Mouse (Mus musculus) intestine, embryonic 16.5 days (tissue): Measurements from ENCODE around the gene Rabepk. TPM values are rescaled to one million over a fixed set of nuclear protein-coding genes. Genes with fewer than 3 reads are reported as not detected.
A peak's percentile ranks its signal among the peaks of the same experiment; 100 is the strongest.
"Not testable (repeated sequence)": the region's sequence is repeated elsewhere in the genome, so short reads cannot be mapped to it uniquely, and the experiment has no call there.

ENCODE experiments used
- ATAC-seq: fragments of 200-750 bp; cut with Nextera tagmentation; 2 replicates; pipeline ENCODE4 v1.8.0; 2017; ENCODE audit warnings: moderate TSS enrichment, moderate library complexity
- H3K27ac ChIP-seq: fragments of 300-500 bp; sonication (generic); 2 replicates; pipeline ENCODE4 v1.5.1; 2014; ENCODE audit warnings: mild to moderate bottlenecking, low read length
- H3K27me3 ChIP-seq: fragments of 300-500 bp; sonication (generic); replicated peaks from 2 replicates; pipeline ENCODE4 v1.6.1; 2014; ENCODE audit warnings: low read length, control low read depth, mixed read lengths; ENCODE audit not compliant: control insufficient read depth, insufficient read depth
- H3K36me3 ChIP-seq: fragments of 300-500 bp; sonication (generic); 2 replicates; pipeline ENCODE4 v1.6.1; 2014; ENCODE audit warnings: low read length, control low read depth; ENCODE audit not compliant: control insufficient read depth, insufficient read depth
- H3K4me1 ChIP-seq: fragments of 300-500 bp; sonication (generic); 2 replicates; pipeline ENCODE4 v1.6.1; 2014; ENCODE audit warnings: low read length, control low read depth, mixed read lengths; ENCODE audit not compliant: control insufficient read depth, insufficient read depth
- H3K4me2 ChIP-seq: fragments of 300-500 bp; sonication (generic); 2 replicates; pipeline ENCODE4 v1.6.1; 2014; ENCODE audit warnings: low read depth, low read length, control low read depth
- H3K4me3 ChIP-seq: fragments of 300-500 bp; sonication (generic); 2 replicates; pipeline ENCODE4 v1.5.1; 2014; ENCODE audit warnings: mild to moderate bottlenecking, low read length
- H3K9ac ChIP-seq: fragments of 300-500 bp; sonication (generic); 2 replicates; pipeline ENCODE4 v1.6.1; 2014; ENCODE audit warnings: low read depth, low read length
- H3K9me3 ChIP-seq: fragments of 300-500 bp; sonication (generic); 2 replicates; pipeline ENCODE4 v1.6.1; 2016; ENCODE audit warnings: low read length, control low read depth; ENCODE audit not compliant: control insufficient read depth
- WGBS: fragments of 180-500 bp; shearing (Covaris S2); extraction: QIAGEN DNeasy Blood & Tissue Kit; methylation state at CpG from one replicate; pipeline ENCODE4 v1.1.7; 2014; 5-methylcytosine and 5-hydroxymethylcytosine counted together
- polyA plus RNA-seq: library from polyadenylated mRNA; unstranded; fragments of >200 nt; fragmentation: Nextera tagmentation; extraction: Ambion mirVana; gene quantifications from 2 replicates; pipeline ENCODE4 v1.2.1, GENCODE M21; 2015

The Rabepk gene
- 40.9 and 47.0 TPM in 2 replicates for polyA plus RNA-seq

DNA sequence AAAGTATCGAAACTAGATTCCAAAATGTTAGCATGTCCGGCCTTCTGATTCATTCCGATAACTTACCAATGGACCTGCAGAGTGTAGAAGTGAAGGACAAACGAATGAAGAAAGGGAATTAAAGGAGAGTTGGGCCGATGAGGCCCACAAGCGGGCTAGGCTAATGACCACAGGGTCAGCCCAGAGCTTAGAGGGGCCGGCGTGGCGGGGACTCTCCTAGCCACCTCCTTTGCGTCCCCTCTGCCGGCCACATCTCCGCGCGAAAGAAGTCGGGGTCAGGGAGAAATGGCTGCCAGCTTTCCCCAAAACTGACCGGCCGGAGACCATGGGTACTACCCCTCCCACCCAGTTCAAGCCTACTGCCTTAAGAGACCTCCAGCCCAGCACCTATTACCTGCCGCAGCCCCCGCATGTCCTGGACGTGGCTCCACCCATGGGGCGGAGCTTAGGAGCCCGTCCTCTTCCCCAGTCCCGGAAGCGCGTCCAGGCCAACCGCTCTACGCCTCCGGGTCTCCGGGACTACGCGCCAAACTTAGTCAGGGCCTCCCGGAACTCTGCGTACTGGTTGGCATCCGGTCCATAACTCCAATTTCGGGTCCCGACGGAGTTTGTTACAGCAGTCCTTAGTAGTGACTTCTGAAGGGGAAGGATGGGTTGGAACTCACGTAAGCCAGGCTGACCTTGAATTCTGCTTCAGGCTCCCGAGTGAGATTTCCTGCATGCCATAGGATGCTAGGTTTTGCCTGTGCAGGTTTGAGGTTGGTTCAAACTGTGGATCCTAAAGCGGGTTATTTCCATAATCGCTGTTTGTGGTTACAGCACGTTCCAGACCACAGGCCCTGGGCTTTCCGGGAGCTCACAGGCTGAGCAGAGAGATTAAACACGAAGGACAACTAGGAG, at the start of gene Rabepk:
Gene Rabepk, minus strand, starts transcription at position 556 of the 900 bp plus-strand sequence.
- H3K9me3 ChIP-seq, result no peaks in the 10 kb centered on the region
- H3K27ac ChIP-seq, result peak within 1 kb of the TSS; percentile 87
- peak within 1 kb of the TSS; percentile 74 for H3K9ac ChIP-seq
- ATAC-seq, result peak; percentile 82
- peak within 1 kb of the TSS; percentile 84 for H3K4me2 ChIP-seq
- H3K4me1 ChIP-seq, result peaks cover 20% of the 10 kb centered on the region
- H3K4me3 ChIP-seq, result peak within 1 kb of the TSS; percentile 83
- H3K27me3 ChIP-seq, result no peaks in the 10 kb centered on the region
- H3K36me3 ChIP-seq, result no peaks in the 10 kb centered on the region
- 3% methylated on average over 40 of the region's 44 CpGs for WGBS

GRCm38 (mm10) chr2:34847702-34848101, 48.0 kb upstream of the Rabepk start:
- 83% methylated on average over 1 of the region's 1 CpGs for WGBS
- H3K27me3 ChIP-seq, result no peaks in the 10 kb centered on the region
- no peak overlapping the region for H3K4me3 ChIP-seq
- H3K9me3 ChIP-seq, result no peaks in the 10 kb centered on the region
- H3K9ac ChIP-seq, result no peak overlapping the region
- H3K4me1 ChIP-seq, result no peaks in the 10 kb centered on the region
- no peak overlapping the region for H3K4me2 ChIP-seq
- no peak for ATAC-seq
- H3K27ac ChIP-seq, result no peak overlapping the region
- peaks cover 11% of the 10 kb centered on the region; the same call in 1 of the 2 replicates for H3K36me3 ChIP-seq

- Histone ChIP-seq H3K4me2 (no peak overlapping the region), H3K4me1 (no peaks in the 10 kb centered on the region), H3K27me3 (no peaks in the 10 kb centered on the region), H3K27ac (no peak overlapping the region), H3K36me3 (no peaks in the 10 kb centered on the region), H3K4me3 (no peak overlapping the region), H3K9ac (no peak overlapping the region), H3K9me3 (no peaks in the 10 kb centered on the region)
- ATAC-seq, result no peak
- WGBS, result 80% methylated on average over 11 of the region's 11 CpGs
Measured at GRCm38 (mm10) chr2:34843211-34843939, 43.7 kb upstream of the Rabepk start.

GRCm38 (mm10) chr2:34841706-34842105, 42.0 kb upstream of the Rabepk start:
- H3K36me3 ChIP-seq, result no peaks in the 10 kb centered on the region
- ATAC-seq, result no peak
- H3K9me3 ChIP-seq, result no peaks in the 10 kb centered on the region
- no peaks in the 10 kb centered on the region for H3K4me1 ChIP-seq
- no peak overlapping the region for H3K9ac ChIP-seq
- H3K27me3 ChIP-seq, result no peaks in the 10 kb centered on the region
- no peak overlapping the region for H3K27ac ChIP-seq
- no peak overlapping the region for H3K4me2 ChIP-seq
- no peak overlapping the region for H3K4me3 ChIP-seq
- WGBS, result 92% methylated on average over 8 of the region's 8 CpGs

GRCm38 (mm10) chr2:34840143-34840542, 40.4 kb upstream of the Rabepk start:
- H3K36me3 ChIP-seq, result not testable (repeated sequence)
- WGBS, result 79% methylated on average over 5 of the region's 5 CpGs

DNA sequence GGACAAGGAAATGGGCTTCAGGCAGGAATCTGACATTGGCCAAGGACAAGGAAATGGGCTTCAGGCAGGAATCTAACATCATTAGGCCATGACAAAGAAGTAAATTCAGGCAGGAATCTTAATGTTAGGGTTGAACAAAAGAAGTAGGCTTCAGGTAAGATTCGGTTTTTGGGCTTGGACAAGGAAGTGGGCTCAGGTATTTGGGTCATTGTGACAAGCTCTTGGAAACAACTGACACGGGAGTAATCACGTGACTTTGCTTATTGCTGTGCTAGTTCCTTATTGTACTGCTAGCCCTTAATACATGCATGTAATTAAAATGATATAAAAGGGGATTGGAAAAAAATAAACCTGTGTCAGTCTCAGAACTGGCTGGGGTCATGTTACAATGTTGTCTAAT, 36.0 kb upstream of the Rabepk start:
- Histone ChIP-seq H3K4me1 (no peaks in the 10 kb centered on the region), H3K9me3 (no peaks in the 10 kb centered on the region), H3K9ac (no peak overlapping the region), H3K36me3 (no peaks in the 10 kb centered on the region), H3K4me3 (no peak overlapping the region), H3K27ac (no peak overlapping the region), H3K27me3 (no peaks in the 10 kb centered on the region), H3K4me2 (no peak overlapping the region)
- ATAC-seq, result no peak
- WGBS, result 77% methylated on average over 3 of the region's 3 CpGs

More at GRCm38 (mm10) chr2:34840143-34840542, 40.4 kb upstream of the Rabepk start:
- not testable (repeated sequence) for H3K4me3 ChIP-seq, H3K4me1 ChIP-seq, ATAC-seq, H3K27me3 ChIP-seq, H3K9ac ChIP-seq, H3K9me3 ChIP-seq, H3K4me2 ChIP-seq, H3K27ac ChIP-seq

DNA sequence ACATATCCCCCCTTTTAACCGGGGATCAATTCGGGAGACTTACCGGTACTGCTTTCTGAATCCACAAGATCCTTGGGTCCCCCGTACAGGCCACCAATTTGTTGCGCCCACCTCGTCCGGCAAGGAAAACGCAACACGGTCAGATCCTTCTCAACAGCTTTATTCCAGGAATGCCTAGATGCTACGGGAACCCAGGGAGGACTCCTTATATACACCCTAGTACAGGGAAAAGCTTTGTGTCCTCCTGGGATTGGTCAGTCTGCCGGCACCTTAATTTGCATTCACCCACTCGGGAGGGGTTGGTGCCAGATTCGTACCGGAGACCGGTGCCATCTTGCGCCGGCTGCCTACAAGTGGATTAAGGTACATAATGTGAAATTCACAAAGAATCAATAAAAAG, 33.9 kb upstream of the Rabepk start:
- Histone ChIP-seq H3K4me1 (no peaks in the 10 kb centered on the region), H3K36me3 (no peaks in the 10 kb centered on the region), H3K27me3 (no peaks in the 10 kb centered on the region), H3K9ac (no peak overlapping the region), H3K27ac (no peak overlapping the region), H3K4me2 (no peak overlapping the region), H3K9me3 (no peaks in the 10 kb centered on the region), H3K4me3 (no peak overlapping the region)
- WGBS, result 89% methylated on average over 17 of the region's 17 CpGs
- ATAC-seq, result no peak

- not testable (repeated sequence) for H3K4me1 ChIP-seq, ATAC-seq, H3K27me3 ChIP-seq, H3K36me3 ChIP-seq, H3K4me2 ChIP-seq, H3K9me3 ChIP-seq, H3K27ac ChIP-seq, H3K9ac ChIP-seq, H3K4me3 ChIP-seq
- WGBS, result 70% methylated on average over 11 of the region's 11 CpGs
Measured at GRCm38 (mm10) chr2:34832766-34833457, 33.2 kb upstream of the Rabepk start, which contains the start of gene Gm34653. Gm34653 (plus strand) TSS chr2:34833007.

DNA sequence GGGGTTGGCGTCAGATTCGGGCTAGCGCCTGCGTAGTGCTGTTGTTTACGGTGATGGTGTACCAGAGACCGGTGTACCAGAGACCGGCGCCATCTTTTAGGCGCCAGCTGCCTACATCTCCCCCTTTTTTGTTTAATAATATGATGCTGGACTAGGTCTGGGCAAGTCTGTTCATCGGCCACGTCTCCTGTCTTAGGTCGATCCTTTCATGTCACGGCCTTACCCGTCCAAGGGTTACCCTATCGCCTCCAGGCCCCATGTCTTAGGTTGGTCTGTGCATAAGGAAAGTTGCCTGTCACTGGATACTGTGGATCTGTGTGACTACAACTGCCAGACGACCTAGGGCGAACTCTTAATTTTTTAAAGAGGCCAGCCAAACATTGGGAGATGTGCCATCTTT, 30.4 kb upstream of the Rabepk start:
- H3K4me1 ChIP-seq, H3K9ac ChIP-seq, ATAC-seq, H3K9me3 ChIP-seq, H3K36me3 ChIP-seq, H3K4me3 ChIP-seq, H3K4me2 ChIP-seq, H3K27me3 ChIP-seq, H3K27ac ChIP-seq: not testable (repeated sequence)
- 95% methylated on average over 17 of the region's 17 CpGs for WGBS
